Comparison of ENCODE assay signal across 21 mouse cellular contexts in genomic region chr7:115944250-115944649, GRCm38 (mm10).
"Had no signal": no experiment of that assay in that cellular context is flagged by ENCODE, and none has a peak within 500 bp of the region (broad histone marks: within the 10 kb centered on the region; RNA-seq: fewer than 3 reads in every experiment).

No protein-coding gene starts in this region.

- H3K4me3 ChIP-seq: limb, embryonic 15.5 days; megakaryocyte, embryonic 14.5 days; midbrain, embryonic 10.5 days; midbrain, embryonic 15.5 days; myocyte; neural tube, embryonic 13.5 days had no signal

- DNase-seq: kidney, adult 2 months; kidney, postnatal 25 days; left cerebral cortex, postnatal 4 days; liver, postnatal 0 days; right cerebral cortex, adult 18-20 months; right cerebral cortex, postnatal 14 days; right cerebral cortex, postnatal 4 days; thymus, adult 2 months; thymus, postnatal 14 days; thymus, postnatal 4 days had no signal

- H3K27me3 ChIP-seq: limb, embryonic 15.5 days; megakaryocyte, embryonic 14.5 days; midbrain, embryonic 15.5 days; neural tube, embryonic 13.5 days had no signal

- H3K9ac ChIP-seq: limb, embryonic 15.5 days; liver, embryonic 14.5 days; liver, postnatal 0 days; midbrain, embryonic 15.5 days; neural tube, embryonic 13.5 days had no signal

- ATAC-seq: intestine, postnatal 0 days; liver, postnatal 0 days; midbrain, embryonic 15.5 days had no signal

- H3K36me3 ChIP-seq: limb, embryonic 15.5 days; midbrain, embryonic 15.5 days; neural tube, embryonic 13.5 days had no signal

- H3K4me2 ChIP-seq: limb, embryonic 15.5 days; liver, embryonic 11.5 days; midbrain, embryonic 15.5 days; neural tube, embryonic 13.5 days had no signal

- H3K4me1 ChIP-seq: limb, embryonic 15.5 days had no signal

- H3K9me3 ChIP-seq: limb, embryonic 15.5 days; megakaryocyte, embryonic 14.5 days; midbrain, embryonic 10.5 days; midbrain, embryonic 15.5 days; neural tube, embryonic 13.5 days had no signal

- H3K27ac ChIP-seq: kidney, postnatal 0 days; limb, embryonic 15.5 days; liver, embryonic 14.5 days; midbrain, embryonic 10.5 days; midbrain, embryonic 15.5 days; neural tube, embryonic 13.5 days; stomach, postnatal 0 days had no signal
